Mouse (Mus musculus) lung, adult 2 months (tissue): ENCODE measurements at regions not wholly inside any gene's neighbourhood (a gene's known extent, or its start where the extent isn't known, plus 50 kb on each side); places are given as distances from the start of the nearest gene placed in this dataset.
A peak's percentile ranks its signal among the peaks of the same experiment; 100 is the strongest.

Experiments used
- DNase-seq: peaks from one replicate; pipeline ENCODE4 v3.0.0; 2022
- H3K4me1 ChIP-seq: fragments of 200-500 bp; 2 replicates; pipeline ENCODE4 v1.6.1; 2011; ENCODE audit warnings: low read length; ENCODE audit not compliant: control insufficient read depth, insufficient read depth
- H3K4me3 ChIP-seq: fragments of 200-500 bp; replicated peaks from 2 replicates; pipeline ENCODE3; 2011; ENCODE audit warnings: low read depth, mild to moderate bottlenecking, control low read depth, low read length; ENCODE audit errors: extremely low read depth
- CTCF ChIP-seq: fragments of 200-500 bp; IDR thresholded peaks from 2 replicates; pipeline ENCODE4 v1.5.1; 2011; ENCODE audit warnings: mild to moderate bottlenecking, low read length, control low read depth; ENCODE audit not compliant: insufficient read depth
- POLR2A ChIP-seq: fragments of 200-500 bp; IDR thresholded peaks from 2 replicates; pipeline ENCODE4 v1.6.1; 2011; ENCODE audit warnings: low read depth, mild to moderate bottlenecking, control low read depth, low read length, borderline replicate concordance; ENCODE audit errors: extremely low read depth
- WGBS: fragments of 180-500 bp; shearing (Covaris S2); methylation state at CpG from one replicate; pipeline ENCODE4 v1.1.7; 2018; 5-methylcytosine and 5-hydroxymethylcytosine counted together

DNA sequence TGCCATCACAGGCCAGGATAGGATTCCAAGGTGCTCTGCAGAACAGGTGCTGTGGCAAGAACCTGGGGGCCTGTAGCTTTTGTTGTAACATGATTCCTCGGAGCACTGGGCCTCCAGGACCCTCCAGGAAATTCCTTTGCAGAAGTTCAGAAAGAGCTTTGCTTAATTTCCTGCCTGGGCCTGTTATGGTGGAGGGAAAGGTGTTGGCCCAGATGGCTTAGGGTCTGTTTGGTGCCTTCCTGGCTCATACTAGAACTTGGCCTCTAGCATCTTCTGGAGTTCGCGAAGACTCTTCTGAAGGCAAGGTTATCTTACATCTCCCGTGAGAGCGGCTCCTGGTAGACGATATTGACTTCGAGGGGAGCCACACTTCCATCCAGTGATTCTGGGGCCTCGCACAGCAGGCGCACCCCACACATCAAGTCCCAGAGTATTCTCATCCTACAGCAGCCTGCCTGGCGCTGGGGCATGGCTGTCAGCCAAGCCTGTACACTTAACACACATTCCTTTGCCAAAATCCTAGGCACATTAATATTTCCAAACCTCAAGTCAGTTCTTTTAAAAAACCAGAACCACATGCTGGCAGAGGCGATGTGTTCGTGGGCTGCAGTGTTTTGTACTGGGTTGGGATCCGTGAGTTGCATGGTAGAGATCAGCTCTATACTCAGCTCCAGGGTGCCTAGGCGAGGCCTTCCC is 54.5 kb upstream of the Cxcl14 start:
- WGBS, result 63% methylated on average over 14 of the region's 14 CpGs
- TF ChIP-seq POLR2A, result no peak
- no peak for TF ChIP-seq CTCF
- Histone ChIP-seq H3K4me1 (no peaks in the 10 kb centered on the region), H3K4me3 (no peak overlapping the region)
- no peak for DNase-seq

- no peak overlapping the region for H3K4me3 ChIP-seq
- WGBS, result 48% methylated on average over 5 of the region's 5 CpGs
- H3K4me1 ChIP-seq, result no peaks in the 10 kb centered on the region
- no peak for DNase-seq
- TF ChIP-seq POLR2A, result no peak
- TF ChIP-seq CTCF, result no peak
Measured at GRCm38 (mm10) chr13:56351401-56351735, 55.0 kb upstream of the Cxcl14 start.

DNA sequence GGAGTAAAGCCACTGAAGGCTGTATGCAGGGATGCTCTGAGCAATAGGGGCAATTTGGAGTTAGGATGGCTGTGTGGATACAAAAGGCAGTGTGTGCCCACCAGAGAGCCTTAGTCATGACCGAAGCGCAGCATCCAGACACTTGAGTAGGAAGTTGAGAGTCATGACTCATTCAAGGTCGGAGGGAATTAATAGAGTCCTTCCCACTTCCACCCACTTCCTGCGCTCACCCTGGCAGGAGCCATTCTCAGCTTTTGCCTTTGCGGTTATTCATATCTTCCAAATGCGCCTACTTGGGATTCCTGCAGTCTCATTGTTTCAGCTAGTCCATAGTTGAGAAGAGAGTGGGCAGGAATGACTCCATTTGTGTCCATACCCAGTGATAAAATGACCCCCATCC is 56.1 kb upstream of the Cxcl14 start:
- TF ChIP-seq CTCF, result no peak
- TF ChIP-seq POLR2A, result no peak
- DNase-seq, result no peak

DNA sequence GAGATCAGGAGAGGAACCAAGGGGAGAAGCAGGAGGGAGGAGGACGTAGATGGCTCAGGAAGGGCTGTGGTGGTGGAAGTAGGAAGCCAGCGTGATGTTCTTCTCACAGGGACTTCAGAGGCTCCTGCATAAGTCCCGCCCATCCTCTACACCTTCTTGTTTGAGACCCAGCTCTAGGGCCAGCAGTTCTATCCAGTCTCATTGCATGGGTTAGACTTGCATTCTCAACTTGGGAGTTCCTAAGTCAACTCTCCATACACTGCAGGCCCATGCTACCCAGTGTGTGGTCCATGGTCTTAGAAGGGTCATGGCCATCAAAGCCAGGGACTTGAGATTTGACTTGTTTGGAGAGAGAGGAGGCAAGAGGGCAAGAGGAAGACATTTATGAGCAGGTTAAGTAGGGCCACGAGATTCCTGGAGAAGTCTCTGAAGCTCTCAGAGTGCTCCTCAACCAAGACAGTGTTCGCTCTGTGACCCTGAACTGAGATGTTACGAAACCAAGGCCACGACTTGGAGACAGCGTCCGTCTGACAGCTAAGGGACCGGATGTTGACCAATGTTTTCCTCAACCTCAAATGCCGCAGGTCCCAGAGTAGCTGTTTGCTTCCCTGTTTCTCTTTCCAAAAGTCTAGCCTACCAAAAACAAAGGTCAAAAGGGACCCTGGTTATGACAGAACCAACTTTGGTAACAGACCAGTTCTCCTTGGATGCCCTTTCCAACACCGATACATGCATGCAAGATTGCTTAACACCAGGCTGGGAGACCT is 56.7 kb upstream of the Cxcl14 start:
- no peaks in the 10 kb centered on the region for H3K4me1 ChIP-seq
- WGBS, result 72% methylated on average over 12 of the region's 12 CpGs
- DNase-seq, result peak; percentile 27
- no peak overlapping the region for H3K4me3 ChIP-seq
- TF ChIP-seq POLR2A, result no peak
- no peak for TF ChIP-seq CTCF

More for the DNA sequence above, 56.1 kb upstream of the Cxcl14 start:
- Histone ChIP-seq H3K4me3 (no peak overlapping the region), H3K4me1 (no peaks in the 10 kb centered on the region)
- WGBS, result 66% methylated on average over 6 of the region's 6 CpGs

DNA sequence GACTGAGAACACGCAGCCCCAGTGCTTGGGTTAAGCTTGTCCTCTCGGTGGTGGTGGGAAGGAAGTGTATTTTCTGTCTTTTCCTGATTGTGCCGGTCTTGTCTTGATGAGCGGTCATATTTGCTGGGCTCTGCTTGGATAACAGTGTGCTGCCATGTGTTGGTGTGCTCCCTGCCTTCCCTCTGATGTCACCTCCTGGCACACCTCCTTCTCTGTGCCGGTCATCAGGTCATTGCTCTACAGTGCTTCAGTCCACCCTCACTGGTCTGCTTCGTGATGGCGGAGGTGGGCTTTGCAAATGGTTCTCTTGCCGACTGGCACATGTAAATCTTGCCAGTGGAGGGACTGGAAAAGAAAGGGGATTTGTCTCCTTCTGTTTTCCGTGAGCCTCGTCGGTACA is 57.6 kb upstream of the Cxcl14 start:
- TF ChIP-seq CTCF (no peak), POLR2A (no peak)
- WGBS, result 90% methylated on average over 11 of the region's 11 CpGs
- H3K4me3 ChIP-seq, result no peak overlapping the region
- H3K4me1 ChIP-seq, result no peaks in the 10 kb centered on the region
- no peak for DNase-seq

DNA sequence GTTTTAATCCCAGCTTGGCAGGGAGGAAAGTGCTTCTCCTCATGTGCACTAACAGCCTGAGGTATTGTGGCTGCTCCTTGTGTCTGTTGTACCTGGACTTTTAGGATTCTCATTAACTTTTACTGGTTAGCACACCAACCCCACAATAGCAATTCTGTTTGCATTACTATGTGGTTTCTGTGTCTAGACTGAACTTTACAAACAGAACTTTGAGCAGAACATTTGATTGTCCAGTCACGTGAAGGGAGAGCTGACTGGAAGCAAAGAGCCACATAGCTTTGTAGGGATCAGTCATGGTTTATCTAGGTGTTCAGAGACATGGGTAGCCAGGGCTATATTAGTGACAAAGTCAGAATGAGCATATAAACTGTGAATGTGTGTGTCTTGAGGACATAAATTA is 58.3 kb upstream of the Cxcl14 start:
- WGBS, result 84% methylated on average over 1 of the region's 1 CpGs
- H3K4me3 ChIP-seq, result no peak overlapping the region
- no peaks in the 10 kb centered on the region for H3K4me1 ChIP-seq
- TF ChIP-seq POLR2A, result no peak
- TF ChIP-seq CTCF, result no peak
- DNase-seq, result no peak

DNA sequence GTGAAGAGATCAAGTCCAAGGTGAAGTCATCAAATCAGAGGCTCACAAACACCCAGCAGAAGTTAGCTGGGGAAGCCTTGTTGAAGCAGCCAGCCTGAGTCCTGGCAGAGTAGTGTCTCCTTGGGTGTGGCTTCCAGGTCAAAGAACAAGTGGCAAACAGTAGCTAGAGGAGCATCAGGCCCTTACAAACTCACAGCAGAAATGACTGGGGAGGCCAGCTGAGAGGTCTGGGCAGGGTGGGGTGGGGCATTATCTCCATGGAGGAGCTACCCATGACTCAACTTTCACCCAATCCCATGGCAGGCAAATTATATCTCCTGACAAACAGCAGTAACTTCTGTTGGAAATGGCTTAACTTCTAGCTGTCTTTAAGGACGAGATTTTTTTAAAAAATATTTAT is 60.6 kb upstream of the Cxcl14 start:
- WGBS, result 44% methylated on average over 1 of the region's 1 CpGs
- Histone ChIP-seq H3K4me3 (no peak overlapping the region), H3K4me1 (no peaks in the 10 kb centered on the region)
- DNase-seq, result no peak
- TF ChIP-seq POLR2A (no peak), CTCF (no peak)

DNA sequence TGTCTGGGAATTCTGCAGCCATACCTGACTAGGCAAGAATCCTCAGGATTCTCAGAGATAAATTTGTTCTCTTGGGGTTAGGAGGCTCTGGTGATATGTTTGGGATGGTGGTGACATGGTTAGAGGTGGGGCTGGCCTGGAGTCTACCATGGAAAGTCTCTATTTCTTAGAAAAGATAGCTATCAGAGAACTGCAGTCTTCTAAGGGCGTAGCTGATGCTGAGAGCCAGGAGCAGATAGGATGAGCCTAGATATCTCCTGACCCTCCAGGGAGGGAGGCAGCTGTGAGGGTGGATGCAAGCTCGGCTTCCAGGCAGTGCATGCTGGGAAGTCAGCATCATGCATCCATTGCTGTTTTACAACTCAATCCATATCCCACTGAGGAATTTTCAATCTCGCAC is 61.6 kb upstream of the Cxcl14 start:
- DNase-seq, result no peak
- no peak overlapping the region for H3K4me3 ChIP-seq
- TF ChIP-seq POLR2A, result no peak
- TF ChIP-seq CTCF, result no peak
- no peaks in the 10 kb centered on the region for H3K4me1 ChIP-seq
- WGBS, result 77% methylated on average over 3 of the region's 3 CpGs

DNA sequence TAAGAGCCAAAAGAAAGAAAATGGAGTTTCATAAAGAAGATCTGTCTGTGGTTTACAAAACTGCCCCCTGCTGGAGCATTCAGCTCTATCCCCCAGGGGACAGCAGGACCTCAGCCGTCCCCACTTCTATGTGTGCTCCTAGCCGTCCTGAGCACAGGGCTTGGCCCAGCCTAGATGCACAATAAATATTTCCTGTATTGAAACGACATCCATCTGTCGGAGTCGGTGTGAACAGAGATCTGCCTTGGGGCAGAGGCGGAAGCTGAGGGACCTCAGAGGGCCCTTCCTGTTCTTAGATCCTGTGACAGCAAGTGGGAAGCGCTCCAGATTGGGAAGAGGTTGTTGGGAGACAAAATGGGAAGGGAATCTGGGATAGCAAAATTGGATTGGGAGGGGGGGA is 62.5 kb upstream of the Cxcl14 start:
- H3K4me3 ChIP-seq, result no peak overlapping the region
- no peaks in the 10 kb centered on the region for H3K4me1 ChIP-seq
- 33% methylated on average over 7 of the region's 7 CpGs for WGBS
- DNase-seq, result no peak
- TF ChIP-seq POLR2A (no peak), CTCF (no peak)

DNA sequence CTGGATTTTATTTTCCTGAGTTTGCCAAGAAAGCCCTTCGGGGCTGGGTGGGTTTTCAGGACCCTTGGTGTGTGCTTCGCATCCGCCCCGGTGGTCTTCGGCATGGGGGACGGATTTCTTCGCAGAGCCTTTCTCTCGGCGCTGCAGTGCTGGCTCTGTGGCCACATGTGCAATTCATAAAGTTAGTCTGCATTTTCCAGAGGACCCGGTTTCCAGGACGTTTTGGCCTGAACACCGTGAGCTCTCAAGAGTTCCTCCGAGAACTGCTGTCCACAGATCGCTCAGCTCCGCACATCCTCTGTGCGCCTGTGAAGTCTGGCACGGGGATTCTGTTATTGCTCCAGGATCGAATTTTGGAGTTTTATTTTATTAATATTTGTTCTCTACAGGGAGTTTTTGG is 63.2 kb upstream of the Cxcl14 start:
- TF ChIP-seq CTCF, result no peak
- TF ChIP-seq POLR2A, result no peak
- no peaks in the 10 kb centered on the region for H3K4me1 ChIP-seq
- 83% methylated on average over 18 of the region's 18 CpGs for WGBS
- DNase-seq, result no peak
- no peak overlapping the region for H3K4me3 ChIP-seq
